17 mouse cellular contexts compared by ENCODE assay signal in genomic region chr11:118160763-118161162, GRCm38 (mm10). TPM values are rescaled to one million over a fixed set of nuclear protein-coding genes. Genes with fewer than 3 reads are reported as not detected.
DNase-seq lines count a peak whose midpoint lies in the region; ATAC-seq and TF ChIP-seq lines count a peak whose summit lies in the region.
"Had no signal": no experiment of that assay in that cellular context is flagged by ENCODE, and none has a peak within 500 bp of the region (broad histone marks: within the 10 kb centered on the region; RNA-seq: fewer than 3 reads in every experiment).

No protein-coding gene starts in this region.

- no peak overlapping the region for H3K4me2 ChIP-seq in forebrain, embryonic 14.5 days (ENCODE audit: low read length)
- no peak overlapping the region for H3K4me2 ChIP-seq in forebrain, embryonic 15.5 days (replicated peaks)
- H3K4me2 ChIP-seq in limb, embryonic 15.5 days: no peak overlapping the region
- H3K4me2 ChIP-seq: embryonic facial prominence, embryonic 12.5 days had no signal

- no peak for TF ChIP-seq CTCF in Patski (IDR thresholded peaks at IDR 0.05)

- H3K9me3 ChIP-seq in forebrain, embryonic 14.5 days (replicated peaks; ENCODE audit: control insufficient read depth, low read length): no peaks in the 10 kb centered on the region
- no peaks in the 10 kb centered on the region for H3K9me3 ChIP-seq in forebrain, embryonic 15.5 days
- no peaks in the 10 kb centered on the region for H3K9me3 ChIP-seq in limb, embryonic 15.5 days
- H3K9me3 ChIP-seq in limb, embryonic 10.5 days (replicated peaks): no peaks in the 10 kb centered on the region
- H3K9me3 ChIP-seq: embryonic facial prominence, embryonic 12.5 days had no signal

- 66% methylated on average over 2 of the region's 2 CpGs for WGBS in forebrain, embryonic 14.5 days
- 74% methylated on average over 2 of the region's 2 CpGs for WGBS in forebrain, embryonic 15.5 days
- WGBS in limb, embryonic 15.5 days: 78% methylated on average over 2 of the region's 2 CpGs
- WGBS in limb, embryonic 10.5 days: 94% methylated on average over 2 of the region's 2 CpGs

- H3K4me1 ChIP-seq in forebrain, embryonic 14.5 days (ENCODE audit: control insufficient read depth, insufficient read depth, low read length): no peaks in the 10 kb centered on the region
- H3K4me1 ChIP-seq in forebrain, embryonic 15.5 days: no peaks in the 10 kb centered on the region
- peaks cover 30% of the 10 kb centered on the region for H3K4me1 ChIP-seq in limb, embryonic 15.5 days
- peaks cover 23% of the 10 kb centered on the region for H3K4me1 ChIP-seq in limb, embryonic 10.5 days

- in situ Hi-C loops in Patski (cut with MboI; ENCODE audit: low pct_unique_long_range_greater_than_20kb): no loop called here

- H3K9ac ChIP-seq in forebrain, embryonic 14.5 days (ENCODE audit: low read length): no peak overlapping the region
- no peak overlapping the region for H3K9ac ChIP-seq in forebrain, embryonic 15.5 days (replicated peaks)
- no peak overlapping the region for H3K9ac ChIP-seq in limb, embryonic 15.5 days
- H3K9ac ChIP-seq: embryonic facial prominence, embryonic 12.5 days had no signal

- no peak overlapping the region for H3K4me3 ChIP-seq in forebrain, embryonic 14.5 days (ENCODE audit: low read depth, low read length)
- H3K4me3 ChIP-seq in forebrain, embryonic 15.5 days: no peak overlapping the region
- no peak overlapping the region for H3K4me3 ChIP-seq in limb, embryonic 15.5 days
- H3K4me3 ChIP-seq in limb, embryonic 10.5 days: no peak overlapping the region
- H3K4me3 ChIP-seq: embryonic facial prominence, embryonic 12.5 days had no signal

- CTCF ChIA-PET in Patski (lab: Charles Lee): interaction anchor here (1.5 kb wide), 1 partner anchor 25 kb away, joined by 3 read pairs; no protein-coding TSS in a partner anchor

- POLR2A ChIA-PET in Patski (lab: Charles Lee): no interaction called here

- H3K27ac ChIP-seq in forebrain, embryonic 14.5 days (ENCODE audit: low read depth, low read length): 0 out of 2 replicates have a peak overlapping the region, but pooled peaks have one; percentile 27
- no peak overlapping the region for H3K27ac ChIP-seq in forebrain, embryonic 15.5 days (replicated peaks)
- peak overlapping the region; percentile 28; the same call in 1 of the 2 replicates for H3K27ac ChIP-seq in limb, embryonic 15.5 days
- no peak overlapping the region for H3K27ac ChIP-seq in limb, embryonic 10.5 days
- H3K27ac ChIP-seq: embryonic facial prominence, embryonic 12.5 days; macrophage had no signal

- no peaks in the 10 kb centered on the region for H3K27me3 ChIP-seq in forebrain, embryonic 14.5 days (replicated peaks; ENCODE audit: control insufficient read depth, insufficient read depth, low read length)
- H3K27me3 ChIP-seq in forebrain, embryonic 15.5 days: no peaks in the 10 kb centered on the region
- no peaks in the 10 kb centered on the region for H3K27me3 ChIP-seq in limb, embryonic 15.5 days
- H3K27me3 ChIP-seq in limb, embryonic 10.5 days (ENCODE audit: low read depth, poor library complexity, severe bottlenecking): no peaks in the 10 kb centered on the region
- H3K27me3 ChIP-seq in Patski: no peaks in the 10 kb centered on the region
- H3K27me3 ChIP-seq: embryonic facial prominence, embryonic 12.5 days had no signal

- ATAC-seq in forebrain, embryonic 14.5 days: no peak
- no peak for ATAC-seq in forebrain, embryonic 15.5 days (replicated peaks)
- ATAC-seq in limb, embryonic 15.5 days (ENCODE audit: insufficient number of reproducible peaks, low FRiP score, low TSS enrichment, low read depth): no peak; the same call in 1 of the 2 replicates
- ATAC-seq in Patski: peak; percentile 37
- ATAC-seq: midbrain, embryonic 16.5 days had no signal

- H3K36me3 ChIP-seq in forebrain, embryonic 14.5 days (ENCODE audit: control insufficient read depth, insufficient read depth, low read length): peaks cover 22% of the 10 kb centered on the region
- H3K36me3 ChIP-seq in forebrain, embryonic 15.5 days: peaks cover 23% of the 10 kb centered on the region; the same call in 1 of the 2 replicates
- peaks cover 18% of the 10 kb centered on the region for H3K36me3 ChIP-seq in limb, embryonic 15.5 days
- H3K36me3 ChIP-seq in limb, embryonic 10.5 days: peaks cover 31% of the 10 kb centered on the region

- peak; percentile 17 for DNase-seq in forebrain, embryonic 14.5 days (ENCODE audit: low spot score)
- DNase-seq in limb, embryonic 10.5 days (ENCODE audit: low spot score): no peak
- no peak for DNase-seq in Patski (ENCODE audit: low read depth, low spot score)
- peak; percentile 54 for DNase-seq in heart, postnatal 4 days
- DNase-seq in layer of hippocampus, adult 9-10 months (ENCODE audit: low spot score): no peak
- no peak for DNase-seq in gastrocnemius, adult 18-20 months (ENCODE audit: low spot score)
- DNase-seq: cerebellum, postnatal 10 days; kidney, adult 11 months; layer of hippocampus, adult 9-11 months; right cerebral cortex, postnatal 14 days; thymus, postnatal 14 days had no signal

RNA-seq across cellular contexts. Expression of gene Dnah17, which starts 30.3 kb away (rescaled TPM):
- polyA plus RNA-seq in forebrain, embryonic 14.5 days (2014; fragmentation: Nextera tagmentation; extraction: Ambion mirVana): 0.08 and 0.14 TPM in 2 replicates
- 0.27 TPM in 2 replicates for polyA plus RNA-seq in forebrain, embryonic 15.5 days (2015; fragmentation: Nextera tagmentation; extraction: Ambion mirVana)
- polyA plus RNA-seq in limb, embryonic 15.5 days (2015; fragmentation: Nextera tagmentation; extraction: Ambion mirVana): 0.12 and 0.15 TPM in 2 replicates
- polyA plus RNA-seq in limb, embryonic 10.5 days (2016; fragmentation: Nextera tagmentation; extraction: Ambion mirVana): 0.23 and 0.24 TPM in 2 replicates
- polyA plus RNA-seq in Patski (2021): 0.22 TPM
- total RNA-seq in heart, postnatal 4 days (2021): under 1 TPM; 0.05 TPM
- total RNA-seq in gastrocnemius, adult 18-20 months (2021): under 1 TPM; 0.09 to 0.11 TPM
- total RNA-seq: granulocyte monocyte progenitor cell, adult 5-6 weeks had no signal

Comparison
In these comparisons a context has a peak if more than half of its experiments do, and no peak if none do; other contexts are left out.
1. H3K27ac ChIP-seq: peak in forebrain, embryonic 14.5 days (single experiment) and limb, embryonic 15.5 days (single experiment); none in forebrain, embryonic 15.5 days (single experiment) and limb, embryonic 10.5 days (single experiment).
2. DNase-seq: peak in forebrain, embryonic 14.5 days (single experiment) and heart, postnatal 4 days (single experiment); none in limb, embryonic 10.5 days (single experiment), Patski (single experiment), layer of hippocampus, adult 9-10 months (single experiment) and gastrocnemius, adult 18-20 months (single experiment).